Mouse (Mus musculus) c-Kit-positive CD71-positive TER-119-positive erythroid progenitor cells, embryonic 14.5 days (primary cell): Measurements from ENCODE around the gene Csad.
A peak's percentile ranks its signal among the peaks of the same experiment; 100 is the strongest.

Experiments
- DNase-seq: peaks from one replicate; pipeline ENCODE4 v3.0.0-alpha.2; 2013; ENCODE audit warnings: low spot score

The Csad gene

DNA sequence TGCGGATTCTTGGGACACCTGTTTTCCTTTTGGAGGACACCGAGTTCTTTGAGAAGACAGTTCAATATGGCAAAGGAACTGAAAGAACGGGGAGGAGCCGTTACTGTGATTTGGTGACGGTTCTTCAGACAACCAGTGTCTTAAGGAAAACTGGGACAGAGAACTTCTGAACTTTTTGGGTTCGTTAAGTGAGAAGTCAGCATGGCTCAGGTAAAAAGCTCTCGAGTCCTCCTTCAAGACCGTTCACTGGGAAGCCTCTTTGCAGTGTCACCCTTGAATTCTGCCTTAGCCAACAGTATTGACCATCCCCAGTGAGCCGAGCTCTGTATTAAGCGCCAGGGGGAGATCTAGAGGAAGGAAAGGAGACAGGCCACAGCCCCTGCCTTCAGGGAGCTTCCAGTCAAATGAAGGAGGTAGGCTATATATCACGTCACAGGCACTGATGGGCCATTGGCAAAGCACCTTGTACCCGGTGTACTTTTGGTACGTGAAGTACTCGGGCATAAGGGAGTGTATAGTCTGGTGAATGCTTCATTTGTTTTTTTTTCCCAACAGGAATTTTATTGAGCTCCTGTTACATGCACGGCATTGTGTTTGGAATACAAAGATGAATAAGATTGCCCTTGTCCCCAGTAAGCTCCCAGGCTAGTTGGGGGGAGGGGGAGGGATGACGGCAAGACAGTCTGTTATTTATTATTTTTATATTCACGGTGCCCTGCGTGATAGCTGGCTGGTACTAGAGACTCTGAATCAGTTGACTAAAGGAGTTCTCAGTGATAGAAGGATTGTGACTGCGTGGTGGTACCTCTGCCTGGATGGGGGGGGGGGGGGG lies at the start of gene Csad:
TSS of gene Csad (minus strand) at position 51 of the 832 bp plus-strand sequence.
- DNase-seq = no peak

DNA sequence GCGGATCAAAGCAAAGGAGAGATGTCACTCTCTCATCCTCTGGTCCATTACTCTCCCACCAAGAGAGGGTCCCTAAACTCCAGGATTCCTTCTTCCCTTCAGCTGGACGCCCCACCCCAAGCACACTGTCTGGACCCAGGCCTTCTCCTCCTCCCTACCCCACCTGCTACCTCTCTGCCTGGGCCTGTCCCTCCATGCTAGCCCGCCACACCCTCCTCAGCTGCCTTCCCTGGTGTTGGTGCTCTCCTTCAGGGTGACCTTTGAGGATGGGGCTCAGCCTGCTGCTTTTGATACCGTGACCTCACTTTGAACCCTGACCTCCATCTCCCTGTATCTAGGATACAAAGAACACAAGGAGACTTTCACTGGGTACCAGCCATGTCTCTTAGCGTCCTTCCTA lies 46.0 kb upstream of the Csad start:
- no peak for DNase-seq

GRCm38 (mm10) chr15:102249967-102250366 lies 45.4 kb upstream of the Csad start:
- no peak for DNase-seq

DNA sequence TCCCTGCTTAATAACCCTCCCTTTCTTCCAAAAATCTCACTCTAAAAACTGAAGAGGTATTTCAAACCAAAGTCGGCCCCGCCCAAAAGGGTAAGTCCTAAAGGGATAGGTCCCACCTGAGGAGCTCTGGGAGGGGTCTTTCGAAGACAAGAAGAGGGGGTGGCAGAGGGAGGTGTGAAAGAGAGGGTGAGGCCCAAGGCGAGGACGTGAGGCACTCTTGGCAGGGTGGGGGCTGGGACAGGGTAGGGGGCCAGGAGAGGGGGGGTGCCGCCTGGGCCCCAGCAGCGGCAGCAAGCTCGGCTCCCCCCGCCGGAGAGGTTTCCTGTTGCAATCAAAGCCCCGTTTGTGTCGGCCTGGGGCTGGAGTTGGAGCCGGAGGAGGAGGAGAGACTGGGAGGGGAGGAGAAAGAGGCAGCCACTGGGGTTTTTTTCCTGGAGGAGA lies 44.7 kb upstream of the Csad start:
- DNase-seq = no peak

DNA sequence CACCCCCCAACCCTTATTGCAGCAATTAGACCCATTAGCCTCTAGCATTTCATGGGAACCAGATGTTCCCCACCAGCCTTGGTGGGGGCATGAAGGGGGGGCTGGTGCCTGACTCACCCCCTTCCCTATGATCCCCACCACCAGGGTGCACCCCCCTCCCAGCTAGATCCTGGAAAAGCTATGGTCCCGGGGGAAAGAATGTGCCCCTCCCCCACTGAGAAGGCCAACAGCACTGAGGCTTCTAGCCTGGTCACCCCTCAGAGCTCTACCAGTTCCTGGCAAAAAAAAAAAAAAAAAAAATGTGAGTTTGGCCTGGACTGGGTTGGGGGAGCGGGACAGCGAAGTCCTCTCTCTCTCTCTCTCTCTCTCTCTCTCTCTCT lies 44.3 kb upstream of the Csad start:
- DNase-seq = no peak

GRCm38 (mm10) chr15:102248131-102248811 lies 43.7 kb upstream of the Csad start:
- DNase-seq = no peak

- no peak for DNase-seq
These were observed 43.0 kb upstream of the Csad start for GRCm38 (mm10) chr15:102247252-102248130.

DNA sequence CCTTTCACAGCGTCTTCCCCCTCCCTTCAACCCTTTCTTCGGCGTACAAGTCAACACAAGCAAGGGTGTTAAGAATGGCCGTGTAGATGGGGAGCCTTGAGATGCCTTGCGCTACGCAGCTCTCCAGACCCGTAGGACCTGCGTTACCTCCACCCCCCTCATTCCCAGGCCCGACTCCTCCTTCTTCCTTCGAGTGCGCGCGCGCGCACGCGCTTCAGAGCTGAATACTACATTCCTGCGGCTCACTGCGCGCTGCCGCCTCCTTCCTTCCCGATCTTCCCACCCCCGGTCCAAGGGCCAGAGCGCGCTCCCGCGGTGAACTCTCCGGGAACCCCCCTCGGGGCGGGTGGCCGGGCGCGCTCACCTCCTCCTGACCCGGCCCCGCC lies 42.3 kb upstream of the Csad start:
- DNase-seq = no peak

DNA sequence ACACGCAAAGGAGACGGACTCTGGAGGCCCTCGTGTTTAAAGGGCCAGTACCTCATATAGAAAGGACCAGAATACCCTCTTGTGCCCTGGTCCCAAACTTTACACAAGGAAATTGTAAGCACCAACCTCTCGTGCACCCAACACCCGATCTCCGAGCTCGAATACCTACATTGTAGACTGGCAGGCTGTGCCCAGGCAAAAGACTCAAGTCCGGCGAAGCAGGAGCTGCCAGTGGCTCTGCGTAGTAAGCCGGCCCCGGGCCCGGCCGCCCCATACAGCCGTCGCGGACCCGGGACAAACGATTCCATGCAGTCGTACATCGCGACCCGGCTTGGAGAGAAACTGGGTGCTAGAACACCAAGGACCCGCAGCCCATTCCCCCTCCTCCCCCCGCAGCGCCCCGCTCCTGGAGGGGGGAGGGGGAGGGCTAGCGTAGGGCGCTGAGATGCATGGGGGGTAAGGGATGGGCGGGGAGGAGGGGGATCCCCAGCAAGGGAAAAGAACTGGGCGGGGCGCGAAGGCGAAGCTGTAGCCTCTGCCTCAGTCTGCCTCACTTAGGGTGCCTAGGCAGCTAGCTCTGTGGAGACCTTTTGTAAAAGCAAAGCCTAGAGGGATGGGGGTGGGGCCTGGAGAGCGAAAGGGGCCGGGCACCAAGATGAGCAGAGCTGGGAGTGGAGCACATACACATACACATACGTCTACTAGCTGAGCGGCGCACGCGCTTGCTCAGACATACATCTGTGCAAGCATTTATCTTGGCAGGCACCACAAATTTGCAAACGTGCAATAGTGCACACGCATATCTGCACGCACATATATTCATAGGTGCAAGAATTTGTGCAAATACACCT lies 41.6 kb upstream of the Csad start:
- no peak for DNase-seq

- no peak for DNase-seq
These were observed 40.9 kb upstream of the Csad start for GRCm38 (mm10) chr15:102245461-102245881.

- DNase-seq = no peak
These were observed 40.0 kb upstream of the Csad start for GRCm38 (mm10) chr15:102244306-102245191.

DNA sequence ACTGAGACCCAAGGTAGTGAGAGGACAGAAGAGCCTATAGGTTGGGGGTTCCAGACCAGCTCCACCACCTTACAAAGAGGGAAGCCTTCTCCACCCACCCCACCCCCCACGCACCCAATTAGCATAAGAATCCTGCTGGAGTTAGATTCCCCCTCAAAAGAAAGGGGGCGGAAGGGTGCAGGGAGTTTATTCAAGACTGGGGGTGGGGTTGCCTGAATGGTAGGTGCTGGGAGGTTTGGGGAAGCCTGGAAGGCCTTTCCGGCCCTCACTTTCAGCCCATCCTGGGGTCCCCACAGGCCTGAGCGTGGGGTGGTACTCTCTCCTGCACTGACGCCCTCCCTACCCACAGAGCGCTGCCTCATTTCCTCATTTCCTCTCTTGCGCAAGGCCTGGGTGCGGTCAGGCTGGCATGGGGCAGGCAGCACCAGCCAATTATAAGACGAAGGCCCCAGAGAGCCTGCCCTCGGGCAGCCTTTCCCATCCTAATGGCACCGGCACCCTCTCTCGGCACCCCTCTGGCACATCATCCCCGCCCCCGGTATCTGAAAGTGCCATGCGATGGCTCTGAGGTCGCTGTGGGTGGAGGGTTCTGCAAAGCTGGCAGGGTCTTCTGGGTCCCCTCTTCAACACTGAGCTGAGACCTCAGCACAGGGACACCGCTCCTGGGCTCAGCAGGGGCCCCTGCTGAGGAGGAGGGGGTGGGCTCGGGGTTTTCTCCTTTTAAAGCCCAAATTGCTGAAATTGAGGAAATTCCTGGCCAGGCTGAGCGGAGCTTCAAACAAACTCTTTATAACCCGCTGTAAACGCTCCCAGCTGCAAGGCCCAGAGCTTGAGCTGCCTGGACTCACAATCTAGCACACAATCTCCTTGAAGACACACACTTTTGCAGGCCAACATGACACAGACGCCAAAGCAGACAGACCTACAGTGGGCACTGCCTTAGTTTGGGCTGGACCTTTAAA lies 39.0 kb upstream of the Csad start:
- no peak for DNase-seq

DNA sequence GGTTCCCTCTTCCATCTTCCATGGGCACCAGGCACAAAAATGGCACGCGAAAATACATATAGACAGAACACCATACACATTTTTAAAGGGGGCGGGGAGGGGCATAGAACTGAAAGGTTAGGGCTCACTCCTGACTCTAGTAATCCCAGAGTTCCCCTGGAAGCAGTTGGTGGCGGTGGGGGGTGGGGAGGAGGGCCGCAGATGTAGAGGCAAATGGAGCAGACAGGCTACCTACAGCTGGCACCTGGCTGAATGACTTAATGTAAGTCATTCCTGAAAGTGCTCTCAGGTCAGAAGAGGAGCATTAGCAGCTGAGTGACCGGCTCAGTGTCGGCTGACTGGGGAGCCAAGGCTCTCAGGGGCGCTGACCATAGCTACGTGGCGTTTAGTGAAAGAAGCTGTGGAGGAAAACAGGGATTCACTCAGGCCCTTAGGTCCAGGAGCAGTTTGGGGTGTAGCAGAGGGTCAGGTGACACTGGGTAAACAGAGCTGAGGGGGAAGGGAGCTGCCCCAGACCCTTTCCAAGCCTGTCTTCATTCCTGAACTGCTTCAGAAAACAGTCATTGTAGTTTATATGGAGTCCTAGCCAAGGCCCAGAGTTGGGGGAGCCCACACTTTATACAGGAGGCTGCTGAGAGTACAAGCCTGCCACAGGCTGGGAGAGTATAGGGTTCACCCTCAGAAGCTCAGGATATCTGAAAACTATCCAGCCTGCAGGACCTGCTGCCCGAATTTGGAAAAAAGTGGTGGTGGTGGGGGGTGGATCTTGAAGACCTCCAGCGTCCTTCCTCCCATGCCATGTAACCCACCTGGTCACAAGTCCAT lies 38.1 kb upstream of the Csad start:
- DNase-seq = no peak

GRCm38 (mm10) chr15:102240607-102241006 lies 36.1 kb upstream of the Csad start:
- DNase-seq = no peak

- DNase-seq = no peak
These were observed 35.3 kb upstream of the Csad start for GRCm38 (mm10) chr15:102239851-102240250.

DNA sequence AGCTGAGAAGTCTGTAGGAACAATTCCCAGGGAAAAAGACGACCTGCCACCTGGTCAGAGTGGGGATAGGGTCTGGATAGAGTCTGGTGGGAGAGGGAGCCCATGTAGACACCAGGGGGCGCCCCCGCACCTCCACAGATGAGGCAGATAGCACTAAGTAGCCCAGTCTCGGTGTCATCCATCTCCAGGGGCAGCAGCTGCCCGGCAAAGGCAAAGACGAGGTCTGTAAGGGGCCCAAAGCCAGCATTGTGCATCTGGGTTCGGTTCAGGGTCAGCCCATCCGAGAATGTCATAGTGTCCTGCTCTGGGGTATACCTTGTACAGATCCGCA lies 34.7 kb upstream of the Csad start:
- DNase-seq = peak; percentile 52

DNA sequence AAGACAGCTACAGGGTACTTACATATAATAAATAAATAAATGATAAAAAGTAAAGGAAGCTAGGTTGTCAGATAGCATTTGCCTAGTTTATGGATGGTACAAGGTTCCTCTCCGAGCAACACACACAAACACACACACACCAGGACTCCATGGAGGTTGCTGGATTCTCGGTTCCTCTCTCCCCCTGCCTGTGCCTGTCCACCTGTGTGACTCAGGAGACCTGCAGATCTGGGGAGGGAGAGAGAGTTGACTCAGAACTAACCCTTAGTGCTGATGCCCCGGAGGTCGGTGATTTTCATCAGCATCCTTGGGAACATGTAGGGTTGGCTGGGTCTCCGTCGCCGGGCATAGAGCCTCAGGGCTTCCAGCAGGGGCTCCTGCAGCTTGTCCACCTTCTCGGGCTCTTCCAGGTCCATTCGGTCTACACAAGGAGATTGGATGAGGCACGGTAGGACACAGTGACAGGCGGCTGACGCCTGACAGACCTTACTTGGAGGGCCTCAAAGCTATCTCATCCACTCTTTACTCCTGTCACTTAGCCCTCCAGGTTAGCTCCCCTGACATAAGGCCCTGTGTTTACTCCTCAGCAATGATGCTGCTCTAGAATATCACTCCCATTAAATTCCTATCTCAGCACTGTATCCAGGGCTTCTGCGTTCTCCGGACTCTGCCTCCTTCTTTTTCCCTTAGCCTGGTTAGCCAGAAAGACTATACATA lies 34.2 kb upstream of the Csad start:
- no peak for DNase-seq
